Mouse (Mus musculus) right cerebral cortex, postnatal 10 days (tissue): Measurements from ENCODE around the gene Otop2.
A peak's percentile ranks its signal among the peaks of the same experiment; 100 is the strongest.

Experiments used
- DNase-seq, 2 experiments: peaks; one replicate each; pipeline ENCODE4 v3.0.0; 2021; ENCODE audit warnings: low spot score in 2 of 2

Gene Otop2

GRCm38 (mm10) chr11:115297214-115297826 lies 9.6 kb upstream of the Otop2 start, which contains the start of gene Fads6:
Gene Fads6, minus strand, starts transcription at chr11:115297663.
- peak; percentile 75 for DNase-seq

- DNase-seq, result no peak
Measured at GRCm38 (mm10) chr11:115298160-115298559, 8.8 kb upstream of the Otop2 start.

DNA sequence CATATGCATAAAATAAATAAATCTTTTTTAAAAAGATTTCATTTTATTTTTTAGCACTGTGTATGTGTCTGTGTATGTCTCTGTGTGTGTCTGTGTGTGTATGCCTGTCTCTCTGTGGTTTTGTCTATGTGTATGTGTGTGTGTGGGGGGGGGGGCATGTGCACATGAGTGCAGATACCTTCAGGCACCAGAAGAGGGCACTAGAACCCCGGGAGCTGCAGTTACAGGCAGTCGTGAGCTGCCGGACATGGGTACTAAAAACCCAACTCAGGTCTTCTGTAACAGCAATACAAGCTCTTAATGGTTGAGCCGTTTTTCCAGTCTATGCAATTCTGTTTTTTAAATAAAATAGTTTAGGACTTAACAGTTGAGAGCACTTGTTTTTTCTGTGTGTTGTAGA lies 6.2 kb upstream of the Otop2 start:
- no peak for DNase-seq

GRCm38 (mm10) chr11:115301351-115301750 lies 5.6 kb upstream of the Otop2 start:
- no peak for DNase-seq

GRCm38 (mm10) chr11:115303167-115303566 lies 3.8 kb upstream of the Otop2 start:
- DNase-seq, result no peak

- DNase-seq, result no peak
Measured at GRCm38 (mm10) chr11:115308781-115309180, 1.8 kb downstream of the Otop2 start.

DNA sequence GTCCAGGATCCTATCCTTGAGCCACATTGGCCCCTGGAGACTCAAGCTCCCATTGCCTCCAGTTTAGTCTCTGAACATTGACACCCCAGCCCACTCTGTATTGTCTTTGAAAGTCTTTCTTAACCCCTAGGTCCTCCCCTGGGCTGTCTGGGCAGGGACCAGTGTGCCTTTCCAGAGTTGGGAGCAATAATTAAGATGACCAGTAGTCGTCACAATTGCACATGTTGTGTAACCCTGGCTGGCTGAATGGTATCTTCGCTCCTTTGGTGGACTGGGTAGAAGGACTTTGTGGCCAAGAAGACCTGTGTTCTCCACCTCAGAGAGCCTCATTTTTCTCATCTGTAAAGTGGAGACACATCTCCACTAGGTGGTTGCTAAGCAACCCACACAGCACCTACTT lies 7.3 kb downstream of the Otop2 start:
- no peak for DNase-seq

DNA sequence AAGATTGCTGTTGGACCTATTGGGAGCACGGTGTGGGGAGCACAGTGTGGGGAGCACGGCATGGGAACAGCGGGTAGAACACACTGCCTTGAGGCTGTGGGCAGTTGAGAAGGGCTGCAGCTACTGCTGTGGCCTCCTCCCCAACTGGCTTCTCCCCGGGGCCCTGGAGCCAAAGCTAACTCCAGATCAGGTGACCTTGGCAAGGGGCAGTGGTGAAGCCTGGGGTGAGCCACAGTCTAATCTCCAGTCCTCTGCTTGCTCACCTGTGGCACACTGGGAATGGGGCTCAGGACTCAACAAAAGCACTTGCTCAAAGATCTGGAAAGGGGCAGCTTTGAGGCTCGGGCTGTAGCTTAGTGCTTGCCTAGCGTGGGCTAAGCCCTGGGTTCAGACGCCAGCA lies 10.2 kb downstream of the Otop2 start:
- no peak for DNase-seq

- DNase-seq, result no peak
Measured at GRCm38 (mm10) chr11:115318245-115319027, 11.5 kb downstream of the Otop2 start.

DNA sequence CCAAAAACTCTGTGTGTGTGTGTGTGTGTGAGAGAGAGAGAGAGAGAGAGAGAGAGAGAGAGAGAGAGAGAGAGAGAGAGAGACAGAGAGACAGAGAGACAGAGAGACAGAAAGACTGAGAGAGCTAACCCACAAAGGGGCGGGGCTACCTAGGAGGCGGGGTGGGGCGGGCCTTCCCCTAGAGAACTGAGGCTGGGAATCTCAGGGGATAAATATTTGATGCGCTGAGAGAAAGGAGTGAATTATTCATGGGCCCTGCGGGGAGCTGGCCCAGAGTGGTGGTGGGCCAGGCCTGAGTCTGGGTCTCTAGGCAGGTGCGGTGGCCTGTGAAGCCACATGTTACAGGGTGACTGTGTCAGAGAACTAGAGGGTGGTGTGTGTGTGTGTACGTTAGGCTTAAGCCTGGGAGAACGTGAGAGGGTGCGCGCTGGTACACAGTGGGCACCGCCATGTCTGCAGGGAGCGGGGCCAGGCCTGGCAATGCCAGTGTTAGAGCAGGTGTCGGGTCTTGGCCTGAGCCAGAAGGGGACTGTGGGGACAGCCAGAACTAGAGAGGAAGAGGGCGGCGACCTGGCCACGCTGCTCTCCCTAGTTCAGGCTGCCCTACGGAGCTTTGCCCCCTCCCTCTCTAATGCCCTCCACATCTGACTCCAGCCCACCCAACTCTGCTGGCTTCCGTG lies 12.9 kb downstream of the Otop2 start:
- DNase-seq, result no peak

GRCm38 (mm10) chr11:115321906-115322693 lies 15.1 kb downstream of the Otop2 start, which contains the start of gene Ush1g:
Gene Ush1g, minus strand, starts transcription at chr11:115322041.
- DNase-seq, result peak in 1 of 2 experiments; percentile 47

GRCm38 (mm10) chr11:115323354-115323753 lies 16.4 kb downstream of the Otop2 start:
- no peak for DNase-seq

DNA sequence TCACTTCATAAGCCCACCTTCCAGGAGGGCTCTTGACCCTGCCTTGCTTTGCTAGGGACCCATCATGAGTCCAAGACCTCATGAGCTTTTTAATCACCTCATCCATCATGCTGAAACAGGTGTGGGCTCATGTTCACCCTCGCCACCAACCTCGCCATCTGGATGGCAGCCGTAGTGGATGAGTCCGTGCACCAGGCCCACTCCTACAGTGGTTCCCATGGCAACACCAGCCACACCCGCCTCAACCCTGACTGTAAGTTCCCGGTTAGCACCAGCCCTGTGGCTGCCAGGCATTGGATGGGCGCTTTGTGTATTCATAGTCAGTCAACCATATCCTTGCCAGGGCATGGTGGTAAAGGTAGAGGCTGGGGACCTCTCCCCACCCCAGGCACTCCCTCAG lies 19.8 kb downstream of the Otop2 start:
- DNase-seq, result no peak

GRCm38 (mm10) chr11:115329339-115329738 lies 22.4 kb downstream of the Otop2 start:
- DNase-seq, result no peak

GRCm38 (mm10) chr11:115334531-115334930 lies 27.6 kb downstream of the Otop2 start, which contains the start of gene Otop3:
Gene Otop3, plus strand, starts transcription at chr11:115334731.
- no peak for DNase-seq

DNA sequence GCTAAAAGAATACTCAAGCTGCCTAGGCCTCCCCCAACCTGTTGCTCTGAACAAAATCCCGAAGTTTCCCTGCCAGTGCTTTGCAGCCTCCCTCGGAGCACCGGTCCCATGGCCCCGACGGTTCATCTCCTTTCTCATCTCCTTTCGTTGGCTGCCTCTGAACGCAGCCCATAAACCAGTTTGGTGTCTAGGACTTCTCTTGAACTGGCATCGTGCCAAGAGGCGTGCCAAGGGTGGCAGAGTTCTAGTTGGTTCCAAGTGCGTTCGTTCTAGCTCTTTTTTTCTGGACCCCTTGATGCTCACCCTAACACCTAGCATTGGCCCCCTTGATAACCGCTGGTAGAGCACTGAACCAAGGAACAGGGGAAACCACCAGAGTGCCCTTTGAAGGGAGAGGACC lies 28.3 kb downstream of the Otop2 start:
- DNase-seq, result peak in 1 of 2 experiments; percentile 53

DNA sequence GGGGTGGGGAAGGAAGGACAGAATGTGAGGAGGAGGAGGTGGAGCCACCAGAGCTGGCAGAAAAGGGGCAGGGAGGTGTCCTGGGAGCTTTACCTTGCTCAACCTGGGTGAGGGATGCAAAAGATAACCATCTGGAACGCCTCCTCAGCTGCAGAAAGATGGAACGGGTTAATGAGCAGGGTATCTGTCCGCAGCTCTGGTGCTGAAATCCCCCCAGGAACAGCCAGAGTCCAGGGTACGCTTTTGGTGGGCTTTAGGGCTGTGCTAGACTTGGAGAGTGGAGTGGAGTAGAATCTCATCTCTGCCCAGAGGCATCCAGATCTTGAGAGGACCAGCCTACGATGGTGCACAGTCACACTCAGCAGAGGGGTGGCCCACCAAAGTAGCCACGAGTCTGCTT lies 29.2 kb downstream of the Otop2 start:
- no peak for DNase-seq

GRCm38 (mm10) chr11:115337350-115337749 lies 30.4 kb downstream of the Otop2 start:
- DNase-seq, result no peak

GRCm38 (mm10) chr11:115337826-115338225 lies 30.9 kb downstream of the Otop2 start:
- DNase-seq, result no peak

- DNase-seq, result no peak
Measured at GRCm38 (mm10) chr11:115341246-115341645, 34.3 kb downstream of the Otop2 start.

GRCm38 (mm10) chr11:115341866-115342265 lies 34.9 kb downstream of the Otop2 start:
- DNase-seq, result no peak

DNA sequence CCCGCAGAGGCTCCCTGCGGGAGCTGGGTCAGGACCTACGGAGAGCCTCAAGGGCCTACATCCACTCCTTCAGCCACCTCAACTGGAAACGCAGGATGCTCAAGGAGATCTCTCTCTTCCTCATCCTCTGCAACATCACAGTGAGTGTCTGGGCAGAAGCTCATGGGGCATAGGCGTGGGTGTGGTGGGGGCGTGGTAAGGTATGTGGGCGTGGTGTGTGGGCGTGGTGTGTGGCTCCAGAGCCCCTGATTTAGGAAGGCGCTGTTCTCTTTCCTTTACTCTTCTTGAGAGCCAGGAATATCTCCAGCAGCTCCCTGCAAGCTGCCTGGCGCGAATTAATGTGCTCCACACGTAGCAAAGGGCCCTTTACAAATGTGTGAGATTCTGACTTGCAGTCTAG lies 38.0 kb downstream of the Otop2 start:
- DNase-seq, result no peak
